Mouse (Mus musculus) stomach, embryonic 14.5 days (tissue): ENCODE results near the gene Trim66. TPM values are rescaled to one million over a fixed set of nuclear protein-coding genes. Genes with fewer than 3 reads are reported as not detected.

Source experiments
- ATAC-seq: fragments of 200-750 bp; cut with Nextera tagmentation; 2 replicates; pipeline ENCODE4 v1.8.0; 2017; ENCODE audit warnings: low read depth, moderate TSS enrichment; ENCODE audit not compliant: insufficient number of reproducible peaks, insufficient read depth, low FRiP score
- H3K27ac ChIP-seq: fragments of 300-500 bp; sonication (generic); 2 replicates; pipeline ENCODE4 v1.5.1; 2014; ENCODE audit warnings: mild to moderate bottlenecking, low read length, moderate library complexity, mixed read lengths
- H3K27me3 ChIP-seq: fragments of 300-500 bp; sonication (generic); 2 replicates; pipeline ENCODE4 v1.6.1; 2014; ENCODE audit warnings: low read length, control low read depth, mixed read lengths; ENCODE audit not compliant: control insufficient read depth, insufficient read depth
- H3K36me3 ChIP-seq: fragments of 300-500 bp; sonication (generic); 2 replicates; pipeline ENCODE4 v1.6.1; 2014; ENCODE audit warnings: mild to moderate bottlenecking, control low read depth, low read length, moderate library complexity, mixed read lengths; ENCODE audit not compliant: control insufficient read depth, insufficient read depth
- H3K4me1 ChIP-seq: fragments of 300-500 bp; sonication (generic); 2 replicates; pipeline ENCODE4 v1.6.1; 2014; ENCODE audit warnings: low read length, control low read depth, mixed read lengths; ENCODE audit not compliant: control insufficient read depth, insufficient read depth
- H3K4me2 ChIP-seq: fragments of 300-500 bp; sonication (generic); replicated peaks from 2 replicates; pipeline ENCODE4 v1.6.1; 2014; ENCODE audit warnings: low read depth, low read length, control low read depth
- H3K4me3 ChIP-seq: fragments of 300-500 bp; sonication (generic); 2 replicates; pipeline ENCODE4 v1.5.1; 2014; ENCODE audit warnings: low read depth, low read length, control low read depth
- H3K9ac ChIP-seq: fragments of 300-500 bp; sonication (generic); replicated peaks from 2 replicates; pipeline ENCODE4 v1.6.1; 2014; ENCODE audit warnings: low read depth, mild to moderate bottlenecking, control low read depth, low read length, moderate library complexity, mixed read lengths
- H3K9me3 ChIP-seq: fragments of 300-500 bp; sonication (generic); 2 replicates; pipeline ENCODE4 v1.6.1; 2016; ENCODE audit warnings: low read depth, low read length, control low read depth; ENCODE audit not compliant: control insufficient read depth
- WGBS: fragments of 180-500 bp; shearing (Covaris S2); extraction: QIAGEN DNeasy Blood & Tissue Kit; methylation state at CpG from one replicate; pipeline ENCODE4 v1.1.7; 2014; 5-methylcytosine and 5-hydroxymethylcytosine counted together
- microRNA-seq: library from miRNA; unstranded; fragments of <30 nt; microRNA quantifications from one replicate; pipeline ENCODE4, GENCODE M21; 2016
- polyA plus RNA-seq: library from polyadenylated mRNA; unstranded; fragments of >200 nt; fragmentation: Nextera tagmentation; extraction: Ambion mirVana; gene quantifications from 2 replicates; pipeline ENCODE4 v1.2.1, GENCODE M21; 2014

Trim66 gene
- polyA plus RNA-seq, 1 experiment from 2014 or later, result 0.09 TPM

GRCm38 (mm10) chr7:109422803-109423202, 85.1 kb downstream of the Trim66 start:
- Histone ChIP-seq H3K27ac (no peak overlapping the region), H3K36me3 (no peaks in the 10 kb centered on the region), H3K9me3 (no peaks in the 10 kb centered on the region; the same call in 1 of the 2 replicates), H3K27me3 (no peaks in the 10 kb centered on the region), H3K4me3 (no peak overlapping the region), H3K9ac (no peak overlapping the region), H3K4me1 (no peaks in the 10 kb centered on the region), H3K4me2 (no peak overlapping the region)
- 79% methylated on average over 8 of the region's 8 CpGs for WGBS
- no peak for ATAC-seq

GRCm38 (mm10) chr7:109405491-109405890, 102.4 kb downstream of the Trim66 start:
- no peak overlapping the region for H3K27ac ChIP-seq
- H3K4me1 ChIP-seq, result no peaks in the 10 kb centered on the region
- 59% methylated on average over 7 of the region's 7 CpGs for WGBS
- no peak overlapping the region for H3K9ac ChIP-seq
- no peaks in the 10 kb centered on the region for H3K9me3 ChIP-seq
- no peak overlapping the region for H3K4me3 ChIP-seq
- ATAC-seq, result no peak
- H3K4me2 ChIP-seq, result no peak overlapping the region
- H3K36me3 ChIP-seq, result no peaks in the 10 kb centered on the region
- H3K27me3 ChIP-seq, result no peaks in the 10 kb centered on the region

- Histone ChIP-seq H3K27me3 (no peaks in the 10 kb centered on the region), H3K4me2 (no peak overlapping the region), H3K4me1 (no peaks in the 10 kb centered on the region), H3K4me3 (no peak overlapping the region), H3K36me3 (no peaks in the 10 kb centered on the region), H3K9me3 (no peaks in the 10 kb centered on the region), H3K9ac (no peak overlapping the region), H3K27ac (no peak overlapping the region)
- 63% methylated on average over 3 of the region's 3 CpGs for WGBS
- no peak for ATAC-seq
Observed at GRCm38 (mm10) chr7:109399299-109399698, 108.6 kb downstream of the Trim66 start.

Small RNA genes lying within 50 kb of the gene (microRNA-seq; reads per million reads assigned to microRNA genes)
- gene Gm47284, result not detected

Other genes starting within 250 kb of the Trim66 start
- 1.00 and 1.2 TPM in 2 replicates for gene Stk33, start 69.1 kb downstream of the Trim66 start, polyA plus RNA-seq
- 163 and 168 TPM in 2 replicates for gene Rpl27a, start 11.0 kb upstream of the Trim66 start, polyA plus RNA-seq
- gene St5, start 195.5 kb upstream of the Trim66 start, polyA plus RNA-seq, result 53.3 and 62.3 TPM in 2 replicates
- gene Akip1, start 195.6 kb upstream of the Trim66 start, polyA plus RNA-seq, result 36.3 and 36.9 TPM in 2 replicates
- gene BC051019, start 215.7 kb upstream of the Trim66 start, polyA plus RNA-seq, result 0.14 TPM in 1 of 2 replicates, not detected in the other
- gene Ascl3, start 223.6 kb upstream of the Trim66 start, polyA plus RNA-seq, result not detected in 2 replicates
- 58.8 and 65.9 TPM in 2 replicates for gene Tmem9b, start 244.7 kb upstream of the Trim66 start, polyA plus RNA-seq